Mouse (Mus musculus): Measurements from ENCODE around the gene Kl.

- TF ChIP-seq CTCF (IDR thresholded peaks at IDR 0.05; ENCODE audit: insufficient read depth, low read depth, low read length), result no peak
- no peak for TF ChIP-seq POLR2A (IDR thresholded peaks at IDR 0.05; ENCODE audit: insufficient read depth, low read depth, low read length)
These were observed 76.5 kb downstream of the Kl start for GRCm38 (mm10) chr5:151028906-151029305.

All from olfactory bulb, adult 2 months (tissue).